Mouse (Mus musculus): ENCODE measurements around the gene Bok. TPM values are rescaled to one million over a fixed set of nuclear protein-coding genes. Genes with fewer than 3 reads are reported as not detected.

Bok gene
- polyA plus RNA-seq, 1 experiment from 2014 or later, result not detected

GRCm38 (mm10) chr1:93672682-93673081 lies 12.8 kb upstream of the Bok start:
- no peaks in the 10 kb centered on the region for H3K36me3 ChIP-seq (ENCODE audit: inconsistent target)
- H3K4me3 ChIP-seq (ENCODE audit: inconsistent target), result no peak overlapping the region
- 95% methylated on average over 5 of the region's 5 CpGs for WGBS (ENCODE audit: missing documents)
- H3K79me2 ChIP-seq (ENCODE audit: inconsistent target), result no peaks in the 10 kb centered on the region
- H3K27ac ChIP-seq, result no peak overlapping the region

- Histone ChIP-seq H3K27ac (no peak overlapping the region), H3K79me2 (ENCODE audit: inconsistent target) (no peaks in the 10 kb centered on the region), H3K4me3 (ENCODE audit: inconsistent target) (no peak overlapping the region), H3K36me3 (ENCODE audit: inconsistent target) (no peaks in the 10 kb centered on the region)
- 61% methylated on average over 2 of the region's 2 CpGs for WGBS (ENCODE audit: missing documents)
Measured at GRCm38 (mm10) chr1:93678386-93678785, 7.1 kb upstream of the Bok start.

- Histone ChIP-seq H3K79me2 (ENCODE audit: inconsistent target) (no peaks in the 10 kb centered on the region), H3K27ac (no peak overlapping the region), H3K36me3 (ENCODE audit: inconsistent target) (no peaks in the 10 kb centered on the region), H3K4me3 (ENCODE audit: inconsistent target) (no peak overlapping the region)
- 12% methylated on average over 7 of the region's 7 CpGs for WGBS (ENCODE audit: missing documents)
Measured at GRCm38 (mm10) chr1:93679889-93680568, 5.4 kb upstream of the Bok start.

GRCm38 (mm10) chr1:93686245-93686960 lies 943 bp downstream of the Bok start:
- H3K79me2 ChIP-seq (ENCODE audit: inconsistent target), result no peaks in the 10 kb centered on the region
- WGBS (ENCODE audit: missing documents), result 15% methylated on average over 51 of the region's 51 CpGs
- no peak overlapping the region for H3K27ac ChIP-seq
- no peaks in the 10 kb centered on the region for H3K36me3 ChIP-seq (ENCODE audit: inconsistent target)
- no peak overlapping the region for H3K4me3 ChIP-seq (ENCODE audit: inconsistent target)

GRCm38 (mm10) chr1:93686961-93687320 lies 1.5 kb downstream of the Bok start:
- H3K36me3 ChIP-seq (ENCODE audit: inconsistent target), result no peaks in the 10 kb centered on the region
- no peak overlapping the region for H3K27ac ChIP-seq
- H3K4me3 ChIP-seq (ENCODE audit: inconsistent target), result no peak overlapping the region
- H3K79me2 ChIP-seq (ENCODE audit: inconsistent target), result no peaks in the 10 kb centered on the region
- WGBS (ENCODE audit: missing documents), result 100% methylated on average over 2 of the region's 3 CpGs

GRCm38 (mm10) chr1:93688154-93688553 lies 2.7 kb downstream of the Bok start:
- Histone ChIP-seq H3K36me3 (ENCODE audit: inconsistent target) (no peaks in the 10 kb centered on the region), H3K79me2 (ENCODE audit: inconsistent target) (no peaks in the 10 kb centered on the region), H3K4me3 (ENCODE audit: inconsistent target) (no peak overlapping the region), H3K27ac (no peak overlapping the region)
- WGBS (ENCODE audit: missing documents), result 94% methylated on average over 6 of the region's 8 CpGs

GRCm38 (mm10) chr1:93689901-93690496 lies 4.5 kb downstream of the Bok start:
- Histone ChIP-seq H3K36me3 (ENCODE audit: inconsistent target) (no peaks in the 10 kb centered on the region), H3K79me2 (ENCODE audit: inconsistent target) (no peaks in the 10 kb centered on the region), H3K4me3 (ENCODE audit: inconsistent target) (no peak overlapping the region), H3K27ac (no peak overlapping the region)
- WGBS (ENCODE audit: missing documents), result 91% methylated on average over 7 of the region's 7 CpGs

GRCm38 (mm10) chr1:93691106-93691505 lies 5.6 kb downstream of the Bok start:
- WGBS (ENCODE audit: missing documents), result 95% methylated on average over 8 of the region's 8 CpGs
- H3K79me2 ChIP-seq (ENCODE audit: inconsistent target), result no peaks in the 10 kb centered on the region
- no peak overlapping the region for H3K27ac ChIP-seq
- no peaks in the 10 kb centered on the region for H3K36me3 ChIP-seq (ENCODE audit: inconsistent target)
- H3K4me3 ChIP-seq (ENCODE audit: inconsistent target), result no peak overlapping the region

- WGBS (ENCODE audit: missing documents), result 13% methylated on average over 10 of the region's 10 CpGs
Measured at GRCm38 (mm10) chr1:93691786-93692357, 6.4 kb downstream of the Bok start.

GRCm38 (mm10) chr1:93692773-93693172 lies 7.3 kb downstream of the Bok start:
- Histone ChIP-seq H3K4me3 (ENCODE audit: inconsistent target) (no peak overlapping the region), H3K27ac (no peak overlapping the region), H3K79me2 (ENCODE audit: inconsistent target) (no peaks in the 10 kb centered on the region), H3K36me3 (ENCODE audit: inconsistent target) (no peaks in the 10 kb centered on the region)
- 95% methylated on average over 9 of the region's 9 CpGs for WGBS (ENCODE audit: missing documents)

More at GRCm38 (mm10) chr1:93691786-93692357, 6.4 kb downstream of the Bok start:
- Histone ChIP-seq H3K36me3 (ENCODE audit: inconsistent target) (no peaks in the 10 kb centered on the region), H3K27ac (no peak overlapping the region), H3K4me3 (ENCODE audit: inconsistent target) (no peak overlapping the region), H3K79me2 (ENCODE audit: inconsistent target) (no peaks in the 10 kb centered on the region)

GRCm38 (mm10) chr1:93693502-93693901 lies 8.0 kb downstream of the Bok start:
- no peaks in the 10 kb centered on the region for H3K79me2 ChIP-seq (ENCODE audit: inconsistent target)
- H3K36me3 ChIP-seq (ENCODE audit: inconsistent target), result no peaks in the 10 kb centered on the region
- H3K4me3 ChIP-seq (ENCODE audit: inconsistent target), result no peak overlapping the region
- WGBS (ENCODE audit: missing documents), result 93% methylated on average over 3 of the region's 3 CpGs
- H3K27ac ChIP-seq, result no peak overlapping the region

- no peak overlapping the region for H3K27ac ChIP-seq
- H3K36me3 ChIP-seq (ENCODE audit: inconsistent target), result no peaks in the 10 kb centered on the region
- no peaks in the 10 kb centered on the region for H3K79me2 ChIP-seq (ENCODE audit: inconsistent target)
- no peak overlapping the region for H3K4me3 ChIP-seq (ENCODE audit: inconsistent target)
- WGBS (ENCODE audit: missing documents), result 92% methylated on average over 10 of the region's 10 CpGs
Measured at GRCm38 (mm10) chr1:93693943-93694342, 8.5 kb downstream of the Bok start.

- H3K79me2 ChIP-seq (ENCODE audit: inconsistent target), result no peaks in the 10 kb centered on the region
- H3K27ac ChIP-seq, result no peak overlapping the region
- WGBS (ENCODE audit: missing documents), result 73% methylated on average over 6 of the region's 6 CpGs
- no peak overlapping the region for H3K4me3 ChIP-seq (ENCODE audit: inconsistent target)
- no peaks in the 10 kb centered on the region for H3K36me3 ChIP-seq (ENCODE audit: inconsistent target)
Measured at GRCm38 (mm10) chr1:93694966-93695365, 9.5 kb downstream of the Bok start.

- WGBS (ENCODE audit: missing documents), result 56% methylated on average over 3 of the region's 3 CpGs
- no peaks in the 10 kb centered on the region for H3K79me2 ChIP-seq (ENCODE audit: inconsistent target)
- H3K27ac ChIP-seq, result no peak overlapping the region
Measured at GRCm38 (mm10) chr1:93697317-93697716, 11.9 kb downstream of the Bok start.

GRCm38 (mm10) chr1:93699159-93699558 lies 13.7 kb downstream of the Bok start:
- Histone ChIP-seq H3K27ac (no peak overlapping the region), H3K36me3 (ENCODE audit: inconsistent target) (no peaks in the 10 kb centered on the region), H3K79me2 (ENCODE audit: inconsistent target) (no peaks in the 10 kb centered on the region), H3K4me3 (ENCODE audit: inconsistent target) (no peak overlapping the region)
- 91% methylated on average over 4 of the region's 4 CpGs for WGBS (ENCODE audit: missing documents)

More at GRCm38 (mm10) chr1:93697317-93697716, 11.9 kb downstream of the Bok start:
- H3K4me3 ChIP-seq (ENCODE audit: inconsistent target), result no peak overlapping the region
- H3K36me3 ChIP-seq (ENCODE audit: inconsistent target), result no peaks in the 10 kb centered on the region

Measured in macrophage (primary cell).